Mouse (Mus musculus): ENCODE results near the gene Slc27a4.

Gene Slc27a4

GRCm38 (mm10) chr2:29856451-29857260 lies 54.2 kb downstream of the Slc27a4 start:
- DNase-seq (ENCODE audit: low read depth, low spot score), result no peak

- peak; percentile 77 for DNase-seq (ENCODE audit: low read depth, low spot score)
Measured at GRCm38 (mm10) chr2:29857341-29857740, 54.9 kb downstream of the Slc27a4 start.

- no peak for DNase-seq (ENCODE audit: low read depth, low spot score)
Measured at GRCm38 (mm10) chr2:29857967-29858366, 55.5 kb downstream of the Slc27a4 start.

- DNase-seq (ENCODE audit: low read depth, low spot score), result no peak
Measured at GRCm38 (mm10) chr2:29858748-29859473, 56.5 kb downstream of the Slc27a4 start.

GRCm38 (mm10) chr2:29865125-29865524 lies 62.7 kb downstream of the Slc27a4 start:
- DNase-seq (ENCODE audit: low read depth, low spot score), result peak; percentile 79

All from 3T3-L1 (cell line).